Mouse (Mus musculus): Measurements from ENCODE around the gene Cgnl1.
"Not testable (repeated sequence)": the region's sequence is repeated elsewhere in the genome, so short reads cannot be mapped to it uniquely, and the experiment has no call there.

Cgnl1 gene

DNA sequence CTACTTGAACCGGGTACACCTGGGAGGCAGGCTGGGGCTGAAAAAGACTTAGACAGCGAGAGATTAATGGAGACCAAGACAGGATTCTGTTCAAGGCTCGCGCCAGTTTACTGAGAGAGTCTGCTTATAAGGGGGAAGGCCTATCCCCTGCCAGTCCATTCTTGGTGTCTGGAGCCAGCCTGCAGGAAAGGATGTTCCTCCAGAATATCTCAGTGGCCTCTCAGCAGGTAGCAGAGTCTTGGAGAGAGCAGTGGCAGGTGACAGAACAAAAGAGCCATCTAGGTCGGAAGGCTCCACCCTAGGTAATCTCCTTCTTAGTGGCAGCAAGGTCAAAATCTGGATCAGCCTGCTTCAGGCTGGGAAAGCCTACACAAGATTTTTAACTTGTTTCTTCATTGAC is 151.3 kb downstream of the Cgnl1 start:
- not testable (repeated sequence) for DNase-seq

DNA sequence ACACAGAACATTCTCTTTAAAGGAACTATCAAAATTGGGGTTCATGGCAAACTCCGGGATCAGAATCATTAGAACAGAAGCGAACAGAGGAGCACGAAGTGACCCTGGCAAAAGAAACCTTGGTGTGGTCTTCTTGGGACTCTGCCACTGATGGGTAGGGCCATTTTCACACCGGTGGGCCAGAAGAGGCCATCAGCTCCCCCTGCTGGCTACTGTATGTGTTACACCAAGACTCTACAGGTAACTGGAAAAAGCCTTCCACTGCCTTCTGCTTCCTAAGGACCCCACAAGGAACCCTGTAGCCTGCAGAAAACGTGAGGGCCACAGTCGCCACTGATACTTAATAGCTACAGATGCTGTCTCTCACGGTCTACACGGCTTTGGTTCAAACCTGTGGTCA is 154.0 kb downstream of the Cgnl1 start:
- peak; percentile 43 to 77 for DNase-seq

DNA sequence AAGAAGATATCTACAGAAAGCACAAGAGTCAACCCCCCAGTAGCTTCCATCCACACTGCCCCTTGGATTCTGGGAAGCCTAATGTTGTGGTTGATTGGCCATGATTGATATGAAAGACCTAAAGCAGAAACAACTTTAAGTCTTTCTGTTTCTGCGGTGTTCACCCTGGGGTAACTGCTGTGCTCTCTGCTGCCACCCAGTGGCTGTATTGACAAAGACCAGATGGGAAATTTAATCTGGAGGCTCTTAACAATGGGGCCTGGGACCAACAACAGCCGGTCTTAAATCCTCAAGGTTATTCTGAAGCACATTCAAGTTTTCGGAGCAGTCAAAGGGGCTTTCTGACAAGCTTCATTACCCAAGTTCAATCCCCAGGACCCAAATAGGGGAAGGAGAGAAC is 155.2 kb downstream of the Cgnl1 start:
- DNase-seq: peak; percentile 78 to 92

DNA sequence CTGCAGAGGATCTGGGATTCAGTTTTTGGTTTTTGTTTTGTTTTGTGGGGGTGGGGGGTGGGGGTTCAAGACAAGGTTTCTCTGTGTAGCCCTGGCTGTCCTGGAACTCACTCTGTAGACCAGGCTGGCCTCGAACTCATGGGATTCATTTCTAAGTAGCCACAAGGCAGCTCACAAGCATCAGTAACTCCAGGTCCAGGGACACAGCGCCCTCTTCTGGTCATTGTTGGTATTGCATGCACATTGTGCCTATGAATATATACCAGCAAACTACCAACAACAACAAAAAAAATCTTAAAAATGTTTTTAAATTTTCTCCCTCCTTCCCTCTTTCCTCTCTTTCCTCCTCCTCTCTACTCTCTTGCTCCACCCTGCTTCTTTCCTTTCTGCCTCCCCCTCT is 156.8 kb downstream of the Cgnl1 start:
- peak; percentile 35 to 74 for DNase-seq

DNA sequence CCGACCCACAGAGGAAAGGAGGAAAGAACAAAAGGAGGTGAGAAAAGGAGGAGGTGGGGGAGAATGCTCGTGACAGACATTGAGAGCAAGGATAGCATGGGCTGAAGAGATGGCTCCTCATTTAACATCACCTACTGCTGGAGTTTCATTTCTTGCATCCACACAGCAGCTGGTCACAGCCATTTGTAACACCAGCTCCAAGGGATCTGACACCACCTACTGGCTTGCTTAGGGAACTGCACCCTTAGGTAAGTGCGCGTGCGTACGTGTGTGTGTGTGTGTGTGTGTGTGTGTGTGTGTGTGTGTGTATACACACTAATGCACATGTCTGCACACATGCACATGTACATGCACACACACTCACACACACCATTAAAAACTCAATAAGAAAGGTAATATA is 158.4 kb downstream of the Cgnl1 start:
- DNase-seq: no peak

DNA sequence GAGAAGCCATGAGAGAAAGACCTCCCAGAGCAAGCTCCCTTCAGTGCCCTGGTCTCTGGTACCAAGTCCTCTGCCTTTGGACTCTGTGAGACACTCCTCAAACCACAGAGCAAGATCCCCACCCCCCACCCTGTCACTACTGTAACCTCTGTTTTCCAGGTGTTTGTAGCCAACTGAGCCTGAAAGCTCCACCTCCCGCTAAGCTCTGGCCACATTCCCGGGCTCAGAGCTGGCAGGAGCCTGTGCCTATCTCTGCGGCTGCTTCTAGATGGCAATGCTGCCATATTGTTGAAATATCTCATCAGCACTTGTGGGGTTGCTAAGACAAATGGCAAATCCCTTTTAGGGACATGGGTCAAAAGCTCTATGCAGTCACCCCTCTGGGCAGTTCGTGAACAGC is 159.5 kb downstream of the Cgnl1 start:
- DNase-seq: peak; percentile 63 to 75

DNA sequence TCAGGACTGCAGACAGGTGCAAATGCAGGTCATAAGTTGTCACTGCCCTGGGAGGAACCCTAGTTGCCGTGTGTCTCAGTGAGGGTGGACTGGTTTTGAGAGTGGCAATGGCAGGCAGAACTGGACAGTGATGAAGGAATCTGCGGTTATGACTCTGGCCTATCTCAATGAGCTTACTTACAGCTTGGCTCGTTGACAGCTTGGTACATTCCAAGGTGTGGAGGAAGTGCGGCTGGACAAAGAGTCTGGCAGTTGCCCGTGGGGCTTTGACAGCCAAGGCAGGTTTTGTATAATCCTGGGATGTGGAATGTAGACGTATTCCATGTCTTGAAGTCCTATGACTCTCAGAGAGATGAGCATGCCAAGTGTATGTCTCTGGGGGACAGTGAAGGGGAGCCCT is 162.4 kb downstream of the Cgnl1 start:
- DNase-seq: no peak

DNA sequence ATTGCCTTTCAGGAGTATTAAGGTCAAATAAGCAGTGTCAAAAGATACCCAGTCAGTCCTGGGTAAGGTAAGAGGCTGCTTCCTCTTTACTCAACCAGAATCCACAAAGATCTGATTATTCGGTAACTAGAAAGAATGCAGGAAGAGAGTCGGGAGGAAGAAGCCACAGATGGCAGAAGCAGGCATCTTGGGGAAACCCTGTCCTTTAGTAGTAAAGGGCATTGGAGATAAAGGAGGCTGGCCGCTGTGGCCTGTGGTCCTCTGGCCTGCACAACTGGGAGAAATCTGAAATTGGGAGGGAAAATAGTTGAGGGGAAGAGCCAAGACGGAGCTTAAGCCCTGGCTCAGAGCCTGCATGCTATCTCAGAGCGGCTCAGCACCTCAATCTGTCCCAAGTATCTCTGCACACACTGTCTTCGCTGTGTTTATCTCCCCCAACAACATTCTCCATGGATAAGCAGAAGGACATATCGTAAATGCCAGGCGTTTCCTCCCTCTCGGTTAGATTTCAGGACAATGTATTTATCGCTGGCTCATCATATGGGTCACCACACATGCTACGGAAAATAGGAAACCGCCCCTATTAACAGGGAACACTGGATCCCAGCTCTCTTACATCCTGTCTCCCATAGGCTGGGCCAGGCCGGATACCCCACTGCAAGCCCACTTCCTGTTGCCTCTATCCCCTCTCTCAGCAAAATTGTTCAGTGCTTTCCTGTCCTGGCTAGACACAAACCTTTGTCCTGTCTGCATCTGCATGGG is 164.9 kb downstream of the Cgnl1 start:
- no peak for DNase-seq

DNA sequence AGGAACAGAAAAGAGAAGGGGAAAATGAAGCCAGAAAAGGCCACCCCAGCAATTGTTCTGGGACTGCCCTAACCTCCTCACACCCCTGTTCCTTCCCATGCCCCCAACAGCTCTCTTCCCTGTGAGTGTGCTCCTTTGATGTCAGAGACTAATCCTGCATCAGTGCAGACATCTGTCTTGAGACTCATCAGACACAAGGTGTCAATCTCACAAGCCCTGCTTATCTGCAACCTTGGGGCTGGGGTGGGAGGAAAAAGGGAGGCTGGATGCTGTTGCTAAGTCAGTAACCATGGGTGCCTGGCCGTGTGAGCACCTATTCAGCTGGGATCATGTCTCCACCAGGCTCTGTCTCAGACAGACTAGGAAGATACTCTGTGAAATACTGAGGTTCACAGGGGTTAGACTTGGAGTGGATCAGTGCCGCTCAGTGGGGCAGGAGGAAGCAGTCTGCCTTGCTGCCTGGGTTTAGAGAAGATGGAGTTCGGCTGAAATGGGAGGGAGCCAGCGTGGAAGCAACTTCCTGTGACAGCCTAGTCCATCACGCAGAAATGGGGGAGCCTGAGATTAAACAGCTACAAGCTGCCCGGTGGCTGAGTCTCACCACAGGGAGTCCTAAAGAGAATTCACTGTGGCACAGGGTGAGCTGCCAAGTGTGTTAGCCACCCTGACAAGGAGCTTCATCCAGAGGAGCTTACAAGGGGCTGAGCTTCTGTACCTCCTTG is 166.3 kb downstream of the Cgnl1 start:
- DNase-seq: no peak

DNA sequence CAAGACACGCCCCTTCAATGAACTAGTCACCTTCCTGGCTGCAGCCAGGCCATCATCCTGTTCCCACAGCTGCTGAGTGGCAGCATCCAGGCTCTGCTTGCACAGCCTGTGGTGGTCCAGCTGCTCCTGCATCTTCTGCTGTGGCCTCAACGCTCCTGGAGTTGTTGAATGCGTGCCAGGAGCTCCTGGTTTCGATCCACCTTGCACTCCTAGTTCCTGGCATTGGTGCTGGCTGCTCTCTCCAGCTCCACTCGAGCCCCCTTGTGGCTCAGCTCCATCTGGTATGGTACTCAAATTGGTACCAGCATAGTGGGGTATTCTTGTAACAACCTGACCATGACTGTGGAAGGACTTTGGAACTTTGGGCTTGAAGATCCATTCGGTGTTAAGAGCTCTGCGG is 171.5 kb downstream of the Cgnl1 start:
- no peak for DNase-seq

DNA sequence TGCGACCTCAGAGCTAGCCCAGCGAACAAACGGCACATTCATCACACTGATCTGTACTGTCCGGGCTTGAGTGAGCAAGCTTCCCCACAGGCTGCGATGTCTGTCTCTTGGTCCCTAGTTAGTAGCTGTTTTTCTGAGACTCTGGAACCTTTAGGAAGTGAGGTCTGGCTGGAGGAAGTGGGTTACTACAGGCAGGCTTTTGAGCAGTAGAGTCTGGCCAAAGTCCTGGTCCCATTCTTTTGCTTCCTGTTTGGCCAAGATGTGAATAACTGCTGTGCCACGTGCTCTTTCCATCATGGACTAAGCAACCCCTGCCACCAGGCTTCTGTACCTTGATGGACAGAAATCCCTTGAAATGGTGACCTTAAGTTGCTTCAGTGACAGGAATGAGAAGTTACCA is 174.5 kb downstream of the Cgnl1 start:
- DNase-seq: no peak

DNA sequence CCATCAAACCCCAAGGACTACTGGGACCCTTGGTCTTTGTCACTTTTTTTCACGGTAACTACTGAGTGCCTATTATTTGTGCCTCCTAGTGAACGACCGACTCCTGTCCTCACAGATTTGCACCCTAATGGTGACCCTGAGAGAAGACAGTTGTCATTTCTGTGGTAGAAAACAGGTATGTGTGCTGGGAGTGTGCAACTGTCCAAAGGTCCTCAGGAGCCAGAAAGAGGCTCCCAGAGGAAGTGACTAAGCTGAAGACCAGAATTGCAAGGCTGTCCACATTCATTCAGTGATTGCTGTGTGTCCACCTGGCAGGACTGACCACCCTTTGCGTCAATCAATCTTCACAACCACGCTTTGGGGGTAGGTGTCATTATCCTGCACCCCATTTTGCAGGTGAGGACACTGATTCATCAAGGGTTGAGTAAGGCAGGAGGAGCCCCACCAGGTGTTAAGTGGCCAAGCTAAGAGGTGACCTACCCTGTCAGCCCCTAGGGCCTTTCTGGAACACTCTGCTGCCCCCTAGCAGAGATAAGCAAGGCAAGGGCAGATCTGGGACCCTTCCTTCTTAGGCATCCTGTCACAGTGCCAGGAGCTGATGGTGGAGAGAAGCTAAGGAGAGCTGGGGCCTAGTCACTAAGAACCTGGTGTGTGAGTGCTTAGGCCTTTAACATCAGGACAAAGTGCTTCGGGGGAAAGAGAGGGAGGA is 178.7 kb downstream of the Cgnl1 start:
- no peak for DNase-seq

DNA sequence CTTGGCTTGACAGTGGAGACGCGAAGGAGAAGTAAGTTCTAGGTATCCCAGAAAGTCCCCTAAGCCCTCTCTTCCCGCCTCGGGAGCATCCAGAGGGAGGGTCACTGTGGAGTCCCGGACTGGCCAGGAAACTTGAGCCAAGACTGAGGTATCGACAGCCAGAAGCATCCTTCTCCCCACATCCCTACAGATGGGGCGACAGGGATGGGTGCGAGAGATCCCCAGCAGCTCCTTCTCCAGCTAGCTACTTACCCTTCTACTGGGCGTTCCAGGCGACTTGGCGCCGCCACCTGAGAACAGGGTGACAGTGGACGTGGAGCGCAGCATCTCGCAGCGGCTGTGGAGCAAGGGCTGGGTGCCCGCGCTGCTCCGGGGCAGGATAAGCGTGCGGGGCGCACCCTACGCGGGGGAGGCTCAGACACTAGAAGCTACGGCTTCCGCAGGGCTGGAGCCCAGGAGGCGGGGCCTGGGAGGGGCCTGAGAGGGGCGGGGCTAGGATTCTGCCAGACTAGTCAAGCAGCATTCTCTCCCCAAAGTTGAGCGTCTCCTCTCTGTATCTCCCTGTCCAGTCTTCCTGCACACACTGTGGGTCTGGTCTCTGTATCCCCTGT is 179.4 kb downstream of the Cgnl1 start, which contains the start of gene Myzap:
Gene Myzap, minus strand, starts transcription at position 423 of the 611 bp plus-strand sequence.
- DNase-seq: peak; percentile 93 to 96

DNA sequence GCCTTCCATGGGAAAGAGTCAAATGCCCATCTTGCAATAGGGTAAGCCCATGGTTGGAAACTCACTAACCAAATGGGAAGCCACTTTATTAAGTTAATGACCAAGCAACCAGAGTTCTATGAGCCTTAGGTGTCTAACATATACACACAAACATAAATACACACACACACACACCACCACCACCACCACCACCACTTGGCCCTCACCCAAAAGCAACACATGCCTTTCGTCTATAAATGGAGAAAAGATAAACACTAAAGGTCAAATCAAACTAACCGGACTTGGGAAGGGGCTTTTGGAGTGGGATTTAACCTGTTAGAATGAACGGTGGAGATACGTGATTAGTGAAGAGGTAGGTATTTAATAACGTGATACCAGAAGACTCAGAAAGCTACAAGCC is 180.3 kb downstream of the Cgnl1 start:
- no peak for DNase-seq

DNA sequence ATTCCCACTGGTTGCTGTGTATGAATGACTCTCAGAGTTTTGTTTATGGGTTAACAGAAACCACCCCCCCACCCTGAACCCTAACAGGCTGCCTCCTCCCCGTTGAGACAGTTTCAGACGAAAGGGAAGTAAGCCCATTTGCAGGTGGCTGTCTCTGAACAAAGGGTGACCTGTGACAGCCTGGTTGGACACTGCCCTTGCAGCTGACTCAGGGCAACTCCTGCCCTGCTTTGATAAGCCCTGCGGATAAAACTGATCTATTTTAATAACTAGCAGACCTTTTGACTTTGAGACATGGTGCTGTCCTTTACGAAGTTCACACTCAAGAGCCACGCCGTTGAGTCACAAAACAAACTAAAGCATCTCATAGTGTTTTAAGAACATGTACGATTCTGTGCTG is 181.6 kb downstream of the Cgnl1 start:
- DNase-seq: no peak

DNA sequence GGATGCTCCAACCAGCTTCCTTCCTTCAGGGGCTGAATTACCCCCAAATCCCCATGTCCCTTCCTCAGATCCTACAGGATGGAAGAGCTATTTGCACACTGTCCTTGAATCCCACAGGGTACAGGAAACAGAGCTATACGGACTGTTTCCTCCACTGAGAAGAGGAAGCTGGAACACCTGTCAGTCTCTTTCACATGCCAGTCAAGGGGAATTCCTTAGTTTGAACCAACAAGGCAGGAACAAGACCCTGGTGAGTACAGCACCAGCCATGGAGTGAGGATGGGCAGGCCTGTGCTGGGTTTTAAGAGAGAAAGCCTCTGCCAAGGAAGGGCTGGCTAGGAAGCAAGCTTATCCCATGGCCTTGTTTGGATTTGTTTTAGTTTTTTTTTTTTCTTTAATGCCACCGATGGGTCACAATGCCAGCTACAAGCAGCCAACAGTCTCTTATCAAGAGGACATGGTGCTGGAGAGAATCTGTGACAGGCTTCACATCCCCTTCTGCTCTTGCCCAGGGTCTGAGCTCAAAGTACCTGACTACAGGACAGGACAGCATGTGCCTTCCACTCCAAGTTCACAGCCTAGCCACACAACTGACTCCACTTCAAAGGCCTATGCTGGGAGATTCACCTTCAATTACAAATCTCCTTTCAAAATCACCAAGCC is 182.3 kb downstream of the Cgnl1 start:
- no peak for DNase-seq

DNA sequence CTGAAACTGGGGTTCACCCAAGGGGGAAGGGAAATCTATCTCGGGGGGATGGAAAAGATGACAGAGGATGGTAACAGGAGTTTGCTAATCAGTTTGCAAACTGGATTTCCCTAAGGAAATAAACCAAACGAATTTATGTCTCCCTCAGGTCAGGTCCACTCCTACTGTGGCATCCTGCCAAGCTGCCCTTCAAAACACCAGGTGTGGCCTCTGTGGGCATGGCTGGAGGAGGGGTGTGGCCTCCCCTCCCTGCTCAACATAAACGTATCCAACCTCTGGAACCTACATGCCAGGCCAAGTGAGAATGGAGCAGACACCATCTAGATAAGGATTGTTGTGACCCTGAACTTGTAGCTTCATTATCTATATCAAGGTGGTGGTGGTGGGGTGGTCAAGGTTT is 185.0 kb downstream of the Cgnl1 start:
- peak in 1 of 2 experiments; percentile 49 for DNase-seq

DNA sequence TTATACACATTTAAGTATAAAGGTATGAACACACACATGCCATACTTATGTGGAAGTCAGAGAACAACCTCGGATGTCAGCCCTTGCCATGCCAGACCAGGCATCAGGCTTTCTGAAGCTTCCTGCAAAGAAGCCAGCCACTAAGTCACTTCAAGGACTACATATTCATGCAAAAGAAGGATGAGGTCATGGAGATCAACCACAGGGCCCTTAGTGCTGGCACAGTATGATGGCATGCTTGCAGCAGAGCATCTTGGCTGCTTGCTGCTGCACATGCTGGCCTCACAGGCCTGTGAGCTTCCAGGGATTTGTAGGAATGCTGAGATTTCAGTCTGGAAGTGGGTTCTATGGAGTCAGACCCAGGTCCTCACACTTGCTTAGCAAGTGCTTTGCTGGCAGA is 188.6 kb downstream of the Cgnl1 start:
- no peak for DNase-seq

DNA sequence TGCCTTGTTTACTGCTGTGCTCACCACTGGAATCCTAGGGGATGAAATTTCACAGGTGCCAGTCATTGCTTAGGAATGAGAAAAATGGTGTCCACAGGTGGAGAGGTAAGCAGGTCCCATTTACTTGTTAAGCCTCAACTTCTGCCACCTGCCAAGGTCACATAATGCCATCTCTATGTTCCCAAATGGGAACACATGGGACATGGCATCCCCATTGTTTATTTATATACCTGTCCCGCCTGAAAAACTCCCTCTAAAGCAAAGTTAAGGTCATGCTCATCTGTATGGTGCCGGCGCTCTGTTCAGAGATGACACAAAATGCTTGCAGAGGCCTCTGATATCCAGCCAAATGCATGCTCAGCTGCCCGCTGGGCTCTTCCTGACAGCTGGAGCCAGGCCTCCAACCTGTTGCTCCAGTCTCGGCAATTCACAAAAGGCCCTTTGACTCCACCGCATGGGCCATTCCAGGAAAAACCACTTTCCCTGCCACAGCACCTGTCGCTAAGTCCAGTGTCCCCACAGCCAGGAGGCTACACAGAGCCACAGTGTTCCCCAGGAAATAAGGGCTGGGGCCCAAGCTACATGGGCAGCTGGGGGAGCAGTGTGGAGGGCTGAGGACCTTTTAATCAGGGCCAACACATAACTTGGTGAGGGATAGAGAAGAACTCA is 192.4 kb downstream of the Cgnl1 start:
- no peak for DNase-seq

All from kidney, postnatal 36 days (tissue).